Mouse (Mus musculus) forebrain, postnatal 0 days (tissue): ENCODE results near the gene Slc30a3. TPM values are rescaled to one million over a fixed set of nuclear protein-coding genes. Genes with fewer than 3 reads are reported as not detected.
"Not testable (repeated sequence)": the region's sequence is repeated elsewhere in the genome, so short reads cannot be mapped to it uniquely, and the experiment has no call there.

Experiments used
- ATAC-seq: fragments of 200-750 bp; cut with Nextera tagmentation; 2 replicates; pipeline ENCODE4 v1.8.0; 2017; ENCODE audit warnings: mild to moderate bottlenecking, moderate library complexity
- DNase-seq: peaks from one replicate; pipeline ENCODE4 v3.0.0-alpha.2; 2015
- H3K27ac ChIP-seq: fragments of 300-500 bp; sonication (generic); 2 replicates; pipeline ENCODE4 v1.5.1; 2014; ENCODE audit warnings: low read depth, mild to moderate bottlenecking, antibody characterized with exemption, low read length, moderate library complexity, mixed read lengths
- H3K27me3 ChIP-seq: fragments of 300-500 bp; sonication (generic); 2 replicates; pipeline ENCODE4 v1.6.1; 2014; ENCODE audit warnings: mild to moderate bottlenecking, low read length, mixed read lengths; ENCODE audit not compliant: insufficient read depth
- H3K36me3 ChIP-seq: fragments of 300-500 bp; sonication (generic); 2 replicates; pipeline ENCODE4 v1.6.1; 2014; ENCODE audit warnings: mild to moderate bottlenecking, moderate library complexity; ENCODE audit not compliant: insufficient read depth
- H3K4me1 ChIP-seq: fragments of 300-500 bp; sonication (generic); 2 replicates; pipeline ENCODE4 v1.6.1; 2014; ENCODE audit warnings: antibody characterized with exemption; ENCODE audit not compliant: insufficient read depth
- H3K4me2 ChIP-seq: fragments of 300-500 bp; sonication (generic); 2 replicates; pipeline ENCODE4 v1.6.1; 2014; ENCODE audit warnings: low read depth, mild to moderate bottlenecking, moderate library complexity
- H3K4me3 ChIP-seq: fragments of 300-500 bp; sonication (generic); 2 replicates; pipeline ENCODE4 v1.5.1; 2014; ENCODE audit warnings: low read depth, low read length, mixed read lengths
- H3K9ac ChIP-seq: fragments of 300-500 bp; sonication (generic); 2 replicates; pipeline ENCODE4 v1.6.1; 2014; ENCODE audit warnings: mild to moderate bottlenecking
- H3K9me3 ChIP-seq: fragments of 300-500 bp; sonication (generic); 2 replicates; pipeline ENCODE4 v1.6.1; 2016; ENCODE audit warnings: low read length
- CTCF ChIP-seq: sonication (generic); IDR thresholded peaks from 2 replicates; pipeline ENCODE4 v1.5.1; 2016; ENCODE audit warnings: antibody characterized with exemption, control low read depth, low read depth
- WGBS: fragments of 180-500 bp; shearing (Covaris S2); extraction: QIAGEN DNeasy Blood & Tissue Kit; methylation state at CpG from one replicate; pipeline ENCODE4 v1.1.7; 2014; 5-methylcytosine and 5-hydroxymethylcytosine counted together
- polyA plus RNA-seq: library from polyadenylated mRNA; unstranded; fragments of >200 nt; fragmentation: Nextera tagmentation; extraction: Ambion mirVana; gene quantifications from 2 replicates; pipeline ENCODE4 v1.2.1, GENCODE M21; 2015
- total RNA-seq: library from RNA; depleted of rRNA; stranded (reverse); fragments of >200 nt; gene quantifications from 2 replicates; pipeline ENCODE4 v1.2.3, GENCODE M21; 2014

The Slc30a3 gene
- total and polyA plus RNA-seq, 2 experiments from 2014 or later: 2.8 to 4.5 TPM

DNA sequence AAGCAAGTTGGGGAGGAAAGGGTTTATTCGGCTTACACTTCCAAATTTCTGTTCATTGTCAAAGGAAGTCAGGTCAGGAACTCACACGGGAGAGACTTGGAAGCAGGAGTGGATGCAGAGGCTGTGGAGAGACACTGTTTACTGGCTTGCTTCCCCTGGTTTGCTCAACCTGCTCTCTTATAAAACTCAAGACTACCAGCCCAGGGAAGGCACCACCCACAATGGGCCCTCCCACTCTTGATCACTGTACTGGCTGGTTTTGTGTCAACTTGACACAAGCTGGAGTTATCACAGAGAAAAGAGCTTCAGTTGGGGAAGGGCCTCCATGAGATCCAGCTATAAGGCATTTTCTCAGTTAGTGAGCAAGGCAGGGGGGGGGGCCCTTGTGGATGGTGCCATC is 37.0 kb downstream of the Slc30a3 start:
- no peaks in the 10 kb centered on the region for H3K27me3 ChIP-seq
- DNase-seq (no peak), ATAC-seq (no peak)
- TF ChIP-seq CTCF: no peak
- H3K4me1 ChIP-seq: no peaks in the 10 kb centered on the region
- no peak overlapping the region for H3K4me2 ChIP-seq
- H3K4me3 ChIP-seq: no peak overlapping the region
- no peak overlapping the region for H3K9ac ChIP-seq
- H3K27ac ChIP-seq: no peak overlapping the region
- H3K36me3 ChIP-seq: peaks cover 83% of the 10 kb centered on the region
- 94% methylated on average over 2 of the region's 2 CpGs for WGBS
- H3K9me3 ChIP-seq: no peaks in the 10 kb centered on the region

DNA sequence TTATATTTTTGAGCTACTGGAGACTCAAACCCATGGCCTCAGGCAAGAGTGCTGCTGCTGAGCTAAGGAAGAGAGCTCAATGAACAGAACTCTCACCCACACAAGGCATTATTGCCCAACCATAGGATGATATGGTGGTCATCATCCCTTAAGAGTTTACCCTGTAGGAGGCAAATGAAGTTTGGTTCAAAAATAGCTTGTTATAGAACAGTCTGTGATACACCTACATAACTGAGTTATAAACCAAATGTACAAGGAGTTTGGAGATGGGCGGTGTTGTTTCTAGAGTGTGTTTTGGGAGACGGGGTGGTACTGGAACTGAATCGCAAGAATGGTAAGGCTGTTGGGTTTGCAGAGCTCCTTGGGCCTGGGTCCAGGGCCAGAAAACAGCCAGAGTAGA is 38.2 kb downstream of the Slc30a3 start:
- no peak for DNase-seq
- no peaks in the 10 kb centered on the region for H3K4me1 ChIP-seq
- H3K27me3 ChIP-seq: no peaks in the 10 kb centered on the region
- no peaks in the 10 kb centered on the region for H3K9me3 ChIP-seq
- no peak overlapping the region for H3K27ac ChIP-seq
- no peak for TF ChIP-seq CTCF
- H3K4me2 ChIP-seq: no peak overlapping the region
- H3K4me3 ChIP-seq: no peak overlapping the region
- no peak overlapping the region for H3K9ac ChIP-seq
- H3K36me3 ChIP-seq: peaks cover 71% of the 10 kb centered on the region
- ATAC-seq: no peak
- WGBS: 91% methylated on average over 3 of the region's 3 CpGs

DNA sequence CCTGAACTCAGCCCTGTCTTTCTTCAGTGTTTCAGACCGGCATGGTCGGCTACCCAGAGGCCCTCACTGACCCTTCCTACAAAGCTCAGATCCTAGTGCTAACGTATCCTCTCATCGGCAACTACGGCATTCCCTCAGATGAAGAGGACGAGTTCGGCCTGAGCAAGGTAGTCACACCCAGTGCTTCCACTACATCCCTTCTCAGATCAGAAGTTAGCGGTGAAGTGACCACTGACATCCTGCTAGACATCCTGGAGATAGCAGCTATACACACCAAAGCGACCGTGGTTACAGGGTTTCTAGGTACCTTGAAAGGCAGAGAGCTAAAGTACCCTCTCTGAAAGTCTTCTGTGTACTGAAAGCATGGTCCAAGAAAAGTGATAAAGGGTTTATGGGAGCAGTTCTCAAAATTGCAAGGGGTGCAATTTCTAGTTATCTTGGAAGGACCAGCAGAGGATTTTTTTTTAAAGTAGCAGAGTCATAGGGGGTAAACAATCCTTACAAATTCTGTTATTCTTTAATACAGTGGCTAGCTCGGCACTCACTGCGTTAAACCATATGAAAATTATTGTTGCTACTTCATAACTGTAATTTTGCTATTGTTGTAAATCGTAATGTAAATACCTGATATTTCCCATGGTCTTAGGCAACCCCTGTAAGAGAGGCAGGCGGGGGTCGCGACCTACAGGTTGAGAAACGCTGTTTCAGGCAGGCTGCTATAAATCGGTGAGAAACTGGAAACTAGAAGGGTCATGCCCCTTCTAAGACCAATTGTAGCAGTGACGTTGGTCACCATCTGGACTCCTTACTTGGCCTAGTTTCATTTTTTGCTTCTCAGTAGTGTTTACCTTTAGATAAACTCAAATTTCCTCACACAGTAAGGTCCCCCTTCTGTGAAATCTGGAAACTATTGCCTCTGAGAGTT is 52.6 kb downstream of the Slc30a3 start:
- no peak for ATAC-seq
- DNase-seq: peak; percentile 34

DNA sequence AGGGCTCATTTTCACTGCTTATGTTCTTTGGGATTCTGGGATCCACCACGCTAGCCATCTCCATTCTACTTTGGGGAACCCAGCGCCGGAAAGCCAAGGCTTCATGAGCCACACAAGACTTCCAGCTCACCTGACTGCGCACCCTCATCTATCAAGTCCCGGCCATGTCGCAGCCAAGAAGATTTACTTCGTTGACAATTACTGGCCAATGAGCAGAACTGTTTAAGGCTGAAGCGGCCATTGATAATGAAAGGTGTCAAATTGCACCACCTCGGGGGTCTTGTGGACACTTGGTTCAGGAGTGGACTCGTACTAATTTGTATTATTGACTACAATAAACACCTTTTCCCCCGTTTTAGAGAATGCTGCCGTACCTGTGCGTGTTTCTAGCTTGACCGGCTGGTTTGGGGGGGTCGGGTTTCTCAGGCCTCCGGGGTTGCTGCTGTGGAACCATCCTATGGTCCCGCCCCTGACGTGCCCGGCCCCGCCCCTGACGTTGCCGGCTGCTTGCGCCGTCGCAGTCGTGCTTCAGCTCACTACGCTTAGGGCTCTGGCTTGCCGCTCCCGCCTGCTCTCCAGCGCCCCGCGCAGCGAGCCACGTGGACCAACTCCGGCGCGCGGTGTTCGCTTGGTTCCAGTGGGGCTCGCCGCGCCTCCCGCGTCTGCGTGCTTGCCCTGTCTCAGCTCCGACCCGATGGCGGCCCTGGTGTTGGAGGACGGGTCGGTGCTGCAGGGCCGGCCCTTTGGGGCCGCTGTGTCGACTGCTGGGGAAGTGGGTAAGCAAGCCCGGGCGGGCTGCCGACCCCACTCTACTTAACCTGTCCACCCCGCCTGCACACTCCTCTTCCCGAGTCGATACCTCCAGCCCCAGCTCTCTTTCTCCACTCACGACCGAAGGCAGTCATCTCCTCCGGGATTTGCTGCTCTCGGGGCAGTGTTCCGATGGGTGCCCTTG is 53.5 kb downstream of the Slc30a3 start, which contains the start of gene Cad:
TSS of gene Cad (plus strand) at position 520 of the 955 bp plus-strand sequence.
- ATAC-seq (peak; percentile 100), DNase-seq (peak; percentile 93)

More for the DNA sequence above, 52.6 kb downstream of the Slc30a3 start:
- H3K4me1 ChIP-seq: peaks cover 8% of the 10 kb centered on the region; the same call in 1 of the 2 replicates
- H3K27ac ChIP-seq: no peak overlapping the region
- 26% methylated on average over 19 of the region's 19 CpGs for WGBS
- peak overlapping the region; percentile 96 for H3K4me2 ChIP-seq
- H3K9me3 ChIP-seq: no peaks in the 10 kb centered on the region
- no peaks in the 10 kb centered on the region for H3K27me3 ChIP-seq
- TF ChIP-seq CTCF: no peak
- peak overlapping the region; percentile 67 for H3K4me3 ChIP-seq
- H3K36me3 ChIP-seq: peaks cover 21% of the 10 kb centered on the region
- peak overlapping the region; percentile 70 for H3K9ac ChIP-seq

DNA sequence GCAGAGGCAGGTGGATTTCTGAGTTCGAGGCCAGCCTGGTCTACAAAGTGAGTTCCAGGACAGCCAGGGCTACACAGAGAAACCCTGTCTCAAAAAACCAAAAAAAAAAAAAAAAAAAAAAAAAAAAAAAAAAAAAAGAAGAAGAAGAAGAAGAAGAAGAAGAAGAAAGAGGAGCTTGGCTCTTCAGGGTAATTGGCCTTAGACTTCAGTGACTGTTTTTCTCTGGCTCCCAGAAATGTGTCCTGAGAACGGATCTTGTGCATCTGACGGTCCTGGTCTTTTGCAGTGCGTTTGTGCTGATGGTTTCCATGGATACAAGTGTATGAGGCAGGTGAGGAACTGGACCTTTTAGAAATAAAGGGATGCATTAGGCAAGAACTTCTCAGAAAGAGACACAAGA is 54.3 kb downstream of the Slc30a3 start:
- H3K4me2 ChIP-seq: peak overlapping the region; percentile 96

More for the DNA sequence above, 53.5 kb downstream of the Slc30a3 start, which contains the start of gene Cad:
- no peak within 1 kb of the TSS; the same call in 1 of the 2 replicates for H3K27ac ChIP-seq
- WGBS: under 1% methylated on average over 63 of the region's 64 CpGs
- H3K4me1 ChIP-seq: peaks cover 8% of the 10 kb centered on the region; the same call in 1 of the 2 replicates
- H3K27me3 ChIP-seq: no peaks in the 10 kb centered on the region
- H3K4me2 ChIP-seq: peak within 1 kb of the TSS; percentile 96
- peaks cover 11% of the 10 kb centered on the region for H3K36me3 ChIP-seq
- peak; percentile 57 for TF ChIP-seq CTCF
- H3K4me3 ChIP-seq: peak within 1 kb of the TSS; percentile 67
- H3K9ac ChIP-seq: peak within 1 kb of the TSS; percentile 70
- no peaks in the 10 kb centered on the region for H3K9me3 ChIP-seq

DNA sequence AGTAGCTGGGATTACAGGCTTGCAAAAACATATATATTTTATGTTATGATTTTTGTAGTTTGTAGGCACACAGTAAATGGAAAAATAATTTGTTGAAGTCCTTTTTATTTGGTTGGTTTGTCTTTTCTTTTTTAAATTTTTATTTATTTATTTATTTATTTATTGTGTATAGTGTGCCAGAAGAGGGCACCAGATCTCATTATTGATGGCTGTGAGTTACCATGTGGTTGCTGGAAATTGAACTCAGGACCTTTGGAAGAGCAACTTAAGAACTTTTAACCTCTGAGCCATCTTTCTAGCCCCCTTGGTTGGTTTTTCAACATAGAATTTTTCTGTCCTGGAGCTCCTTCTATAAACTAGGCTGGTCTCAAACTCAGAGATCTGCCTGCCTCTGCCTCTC is 57.6 kb downstream of the Slc30a3 start:
- Histone ChIP-seq H3K36me3 (no peaks in the 10 kb centered on the region), H3K4me3 (no peak overlapping the region), H3K9ac (no peak overlapping the region), H3K9me3 (no peaks in the 10 kb centered on the region), H3K4me2 (no peak overlapping the region), H3K27me3 (no peaks in the 10 kb centered on the region), H3K4me1 (peaks cover 5% of the 10 kb centered on the region; the same call in 1 of the 2 replicates), H3K27ac (no peak overlapping the region)
- DNase-seq (no peak), ATAC-seq (no peak)
- TF ChIP-seq CTCF: 0 out of 2 replicates have a peak, but pooled peaks have one; percentile 9

More for the DNA sequence above, 54.3 kb downstream of the Slc30a3 start:
- ATAC-seq, DNase-seq, H3K4me1 ChIP-seq, H3K27ac ChIP-seq, H3K27me3 ChIP-seq, H3K9me3 ChIP-seq, H3K36me3 ChIP-seq: not testable (repeated sequence)
- H3K9ac ChIP-seq: peak overlapping the region; percentile 70; the same call in 1 of the 2 replicates
- peak overlapping the region; percentile 67 for H3K4me3 ChIP-seq
- 51% methylated on average over 4 of the region's 4 CpGs for WGBS
